Mouse (Mus musculus) adrenal gland, adult 2 months (tissue): ENCODE results near the gene Vamp8. TPM values are rescaled to one million over a fixed set of nuclear protein-coding genes. Genes with fewer than 3 reads are reported as not detected.

Source experiments
- DNase-seq: peaks from one replicate; pipeline ENCODE4 v3.0.0; 2021
- polyA plus RNA-seq: library from polyadenylated mRNA; depleted of rRNA; stranded (reverse); fragments of >200 nt; gene quantifications from 2 replicates; pipeline ENCODE4 v1.2.3, GENCODE M21; 2012
- total RNA-seq, 2 experiments: library from RNA; stranded (reverse); gene quantifications; 2 replicates each; pipeline ENCODE4 v1.2.3; 2021

The Vamp8 gene
- total and polyA plus RNA-seq, 3 experiments = 106 to 158 (median 130) TPM

DNA sequence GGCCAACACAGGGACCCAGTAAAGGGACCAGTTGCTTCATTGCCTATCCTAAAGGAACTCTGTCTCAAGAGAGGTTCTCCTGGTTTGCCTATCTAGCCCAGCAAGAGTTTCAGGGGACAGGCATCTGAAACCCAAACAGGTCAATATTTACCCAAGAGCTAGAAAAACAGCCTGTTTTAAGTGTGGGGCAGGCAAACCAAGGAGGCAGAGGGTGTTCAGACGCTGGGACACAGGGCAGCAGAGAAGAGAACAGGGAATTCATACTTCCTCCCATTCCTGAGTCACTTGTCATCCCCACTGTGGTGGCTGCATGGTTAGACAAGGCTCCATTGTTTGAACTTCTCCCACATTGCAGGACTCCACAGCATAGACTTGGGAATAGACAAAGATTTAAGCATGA lies 18.9 kb downstream of the Vamp8 start:
- DNase-seq = no peak

DNA sequence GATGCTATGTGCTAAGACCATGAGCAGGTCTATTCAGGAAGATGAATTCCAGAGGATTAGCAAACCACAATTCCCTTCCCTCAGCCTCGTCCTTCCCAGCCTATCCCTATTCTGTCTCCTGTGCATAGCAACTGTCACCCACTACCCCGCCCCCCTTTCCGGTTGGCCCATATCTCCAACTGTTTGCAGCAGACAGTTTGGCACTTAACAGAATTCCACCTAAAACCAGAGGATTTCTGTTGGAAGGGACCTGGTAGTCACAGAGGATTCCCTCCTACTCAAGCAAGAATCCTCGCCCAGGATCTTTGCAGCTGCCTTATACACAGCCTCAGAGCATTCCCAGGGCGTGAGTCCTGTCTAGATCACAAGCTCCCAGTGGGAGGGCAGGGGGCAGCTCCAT lies 19.4 kb downstream of the Vamp8 start:
- peak; percentile 57 for DNase-seq

DNA sequence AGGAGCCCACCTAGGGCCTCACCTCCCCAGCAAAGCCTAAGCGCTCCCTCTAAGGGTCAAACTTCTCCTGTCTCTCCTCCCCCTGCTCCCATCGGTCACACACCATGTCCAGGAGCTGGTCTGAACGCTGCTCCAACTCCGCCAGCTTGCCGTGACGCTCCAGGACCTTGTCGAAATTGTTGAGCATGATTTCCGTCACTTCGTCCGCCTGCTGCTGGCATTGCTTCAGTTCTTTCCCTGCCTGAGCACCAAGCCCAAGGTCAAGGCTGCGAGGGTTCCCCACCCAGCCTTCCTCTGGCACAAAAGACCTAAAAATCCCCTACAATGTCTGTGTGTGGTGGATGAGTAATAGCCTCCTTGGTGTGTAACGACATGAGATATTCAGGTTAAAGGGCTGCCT lies 20.4 kb downstream of the Vamp8 start:
- DNase-seq = peak; percentile 89

DNA sequence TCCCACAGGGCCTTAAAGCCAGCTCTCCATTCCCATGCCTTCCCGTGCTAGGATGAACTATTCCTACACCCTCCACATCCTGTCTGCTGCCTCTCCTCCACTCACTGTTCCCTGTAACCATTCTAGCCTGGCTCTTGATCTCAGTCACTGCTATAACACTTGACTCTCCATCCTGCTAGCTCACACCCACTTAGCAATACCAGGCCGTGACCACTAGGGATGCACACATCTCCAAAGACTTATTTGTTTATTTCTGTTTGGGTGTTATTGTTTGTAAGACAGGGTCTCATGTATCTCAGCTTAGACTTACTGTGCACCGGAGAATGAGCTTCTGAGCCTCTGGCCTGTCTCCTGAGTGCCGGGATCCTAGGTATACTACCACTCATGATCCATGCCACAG lies 20.9 kb downstream of the Vamp8 start:
- DNase-seq = no peak

DNA sequence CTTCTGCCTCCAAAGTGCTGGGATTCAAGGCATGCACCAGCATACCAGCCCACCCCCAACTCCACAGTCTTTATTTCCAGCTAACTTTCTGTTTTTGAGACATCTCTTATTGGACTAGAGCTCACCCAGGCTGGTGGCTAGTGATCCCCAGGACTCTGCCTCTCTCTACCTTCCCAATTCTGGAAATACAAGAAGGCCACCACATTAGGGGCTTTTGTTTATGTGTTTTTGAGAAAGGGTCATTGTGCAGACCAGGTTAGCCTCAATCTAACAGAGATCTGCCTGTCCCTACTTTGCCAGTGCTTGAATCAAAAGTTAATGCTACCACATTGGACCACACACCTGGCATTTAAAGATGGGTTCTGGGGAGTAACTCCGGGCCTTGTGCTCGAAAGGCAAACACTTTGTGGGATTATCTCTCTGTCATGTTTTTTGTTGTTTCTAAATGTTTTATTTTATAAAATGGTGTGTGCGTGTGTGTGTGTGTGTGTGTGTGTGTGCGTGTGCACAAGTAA lies 23.0 kb downstream of the Vamp8 start:
- no peak for DNase-seq

DNA sequence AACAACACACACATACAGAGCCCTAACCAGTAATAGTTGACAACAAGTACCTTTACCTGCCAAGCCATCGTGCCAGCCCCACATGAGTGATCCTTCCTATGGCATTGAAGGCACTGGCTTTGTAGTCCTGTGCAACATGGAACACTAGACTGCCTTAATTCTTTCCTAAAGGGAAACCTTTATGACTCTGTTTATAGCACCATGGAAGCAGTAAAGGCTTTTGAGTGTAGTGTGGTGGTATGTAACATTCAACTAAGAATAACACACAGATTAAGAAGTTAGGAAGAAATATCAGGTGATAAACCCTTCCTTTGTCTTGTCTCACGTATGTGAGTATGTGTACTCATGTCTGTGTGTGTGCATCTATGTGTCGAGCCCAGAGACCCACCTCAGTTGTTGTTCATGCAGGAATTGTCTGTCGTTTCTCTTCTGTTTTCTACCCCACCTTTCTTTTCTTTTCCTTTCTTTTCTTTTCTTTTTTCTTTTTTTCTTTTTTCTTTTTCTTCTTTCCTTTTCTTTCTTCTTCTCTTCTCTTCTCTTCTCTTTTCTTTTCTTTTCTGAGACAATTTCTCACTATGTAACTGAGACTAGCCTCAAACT lies 23.6 kb downstream of the Vamp8 start, which contains the start of gene Rnf181:
Gene Rnf181, minus strand, starts transcription at position 113 of the 600 bp plus-strand sequence.
- DNase-seq = no peak

DNA sequence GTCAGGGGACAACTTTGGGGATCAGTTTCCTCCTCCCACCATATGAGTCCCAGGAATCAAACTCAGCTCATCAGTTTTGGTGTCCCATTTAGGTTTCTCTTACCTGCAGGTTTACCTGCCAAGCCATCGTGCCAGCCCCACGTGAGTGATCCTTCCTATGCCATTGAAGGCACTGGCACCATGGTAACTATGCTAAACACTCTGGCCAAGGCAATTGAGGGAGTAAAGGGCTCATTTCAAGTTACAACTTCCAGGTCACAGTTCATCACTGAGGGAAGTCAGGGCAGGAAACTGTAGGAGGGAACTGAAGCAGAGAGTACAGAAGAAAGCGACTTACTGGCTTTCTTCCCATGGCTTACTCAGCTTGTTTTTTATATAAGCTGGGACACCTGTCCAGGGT lies 24.2 kb downstream of the Vamp8 start:
- no peak for DNase-seq

DNA sequence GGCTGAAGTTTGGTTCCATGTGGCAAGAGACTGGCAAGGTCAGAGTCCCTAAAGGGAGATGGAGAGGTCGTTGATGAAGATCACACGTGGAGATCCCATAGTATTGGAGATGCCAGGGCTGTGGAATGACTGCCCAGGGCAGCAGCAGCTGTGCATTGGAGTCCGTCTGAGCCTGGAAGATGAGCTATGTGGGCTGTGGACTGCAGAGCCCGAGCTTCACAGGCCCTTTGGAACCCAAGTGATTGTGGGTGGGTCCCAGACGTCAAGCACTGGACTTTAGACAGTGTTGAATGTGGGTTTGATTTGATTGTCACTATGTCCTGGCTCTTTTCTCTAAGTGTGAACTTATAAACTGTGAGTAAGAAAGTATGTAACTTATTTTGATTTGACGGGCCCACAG lies 25.5 kb downstream of the Vamp8 start:
- no peak for DNase-seq

DNA sequence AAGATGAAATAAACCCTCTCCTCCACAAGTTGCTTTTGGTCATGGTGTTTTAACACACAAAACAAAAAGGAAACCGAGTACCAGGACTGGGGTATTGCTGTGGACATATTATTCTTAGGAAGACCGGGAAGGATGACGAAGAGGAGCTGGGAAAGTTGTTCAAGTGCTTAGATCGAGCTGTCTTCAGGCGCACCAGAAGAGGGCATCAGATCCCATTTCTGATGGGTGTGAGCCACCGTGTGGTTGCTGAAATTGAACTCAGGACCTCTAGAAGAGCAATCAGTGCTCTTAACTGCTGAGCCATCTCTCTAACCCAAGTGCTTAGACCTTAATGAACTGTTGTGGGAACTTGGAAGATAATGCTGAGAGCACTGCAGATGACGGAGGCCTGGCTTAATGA lies 26.5 kb downstream of the Vamp8 start:
- DNase-seq = no peak

DNA sequence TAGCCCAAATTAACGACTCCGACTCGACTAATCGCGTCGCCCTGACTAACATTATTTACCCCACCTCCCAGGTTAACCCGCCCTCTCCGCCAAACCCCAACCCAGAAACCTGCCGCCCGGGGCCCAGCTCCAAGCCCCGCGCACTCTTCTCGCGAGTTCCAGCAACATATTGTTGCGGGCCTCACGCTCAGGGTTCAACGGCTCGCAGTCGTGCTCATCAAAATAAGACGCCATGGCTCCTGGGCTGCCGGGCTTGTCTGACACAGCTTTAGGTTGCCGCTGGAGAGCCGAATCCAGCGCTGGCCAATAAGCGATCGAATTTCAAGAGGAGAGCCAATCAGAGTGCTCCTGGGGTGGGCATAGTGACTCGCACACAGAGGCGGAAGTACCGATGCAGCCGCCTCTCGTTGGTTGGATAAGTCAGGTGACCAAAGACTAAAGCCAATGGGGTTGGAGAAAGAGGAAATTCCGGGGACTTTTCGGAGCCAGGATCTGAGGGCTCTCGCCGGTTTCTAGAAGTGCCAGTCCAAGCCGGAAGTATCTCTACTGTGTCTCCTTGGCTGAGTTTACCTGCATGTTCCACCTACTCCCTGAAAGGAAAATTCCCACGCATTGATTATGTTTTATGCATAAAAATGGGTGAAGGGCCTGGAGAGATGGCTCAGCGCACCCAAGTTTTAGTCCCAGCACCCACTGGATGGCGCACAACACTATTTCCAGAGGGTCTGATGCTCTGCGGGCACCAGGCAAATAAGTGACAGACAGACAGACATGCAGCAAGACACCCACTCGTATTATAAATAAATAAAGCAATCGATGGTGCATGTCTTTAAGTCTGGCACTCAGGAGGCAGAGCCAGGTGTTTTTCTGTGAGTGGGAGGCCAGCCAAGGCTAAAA lies 28.1 kb downstream of the Vamp8 start:
- DNase-seq = peak; percentile 97

DNA sequence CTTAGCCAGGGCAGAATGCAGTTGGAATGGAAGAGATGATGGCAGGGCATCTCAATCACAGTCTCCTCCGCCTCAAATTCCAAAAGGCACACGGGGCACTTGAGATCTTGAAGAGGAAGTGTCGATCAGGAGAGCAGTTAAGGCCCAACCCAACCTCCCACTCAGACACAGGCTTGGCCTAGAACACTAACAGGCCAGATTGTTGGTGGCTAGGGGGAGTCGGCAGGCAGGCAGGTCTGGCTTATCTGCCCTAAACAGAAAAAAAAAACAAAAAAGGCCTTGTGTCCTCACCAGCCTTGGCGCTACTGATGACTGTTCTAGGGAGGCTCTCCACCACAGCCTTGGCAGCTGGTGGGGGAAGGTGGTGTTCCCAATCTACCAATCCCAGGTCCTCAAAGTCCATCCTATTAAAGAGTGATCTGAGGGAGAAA lies 29.4 kb downstream of the Vamp8 start:
- peak; percentile 84 for DNase-seq

DNA sequence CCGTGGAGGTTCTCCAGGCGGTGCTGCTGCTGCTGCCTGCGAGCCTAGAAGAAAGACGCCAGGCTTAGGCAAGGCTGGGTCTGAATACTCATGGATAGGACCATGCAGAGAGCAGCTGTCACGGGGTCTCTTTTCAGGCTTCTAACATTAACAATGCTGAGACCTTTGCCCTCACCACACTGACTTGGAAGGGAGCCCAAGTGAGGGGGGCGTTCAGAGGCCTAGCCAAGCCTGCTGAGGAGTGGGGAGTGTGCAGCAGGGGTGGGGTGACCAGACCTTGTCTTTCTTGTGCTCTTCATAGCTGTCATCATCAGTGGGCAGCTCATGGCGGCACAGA lies 29.9 kb downstream of the Vamp8 start:
- no peak for DNase-seq

DNA sequence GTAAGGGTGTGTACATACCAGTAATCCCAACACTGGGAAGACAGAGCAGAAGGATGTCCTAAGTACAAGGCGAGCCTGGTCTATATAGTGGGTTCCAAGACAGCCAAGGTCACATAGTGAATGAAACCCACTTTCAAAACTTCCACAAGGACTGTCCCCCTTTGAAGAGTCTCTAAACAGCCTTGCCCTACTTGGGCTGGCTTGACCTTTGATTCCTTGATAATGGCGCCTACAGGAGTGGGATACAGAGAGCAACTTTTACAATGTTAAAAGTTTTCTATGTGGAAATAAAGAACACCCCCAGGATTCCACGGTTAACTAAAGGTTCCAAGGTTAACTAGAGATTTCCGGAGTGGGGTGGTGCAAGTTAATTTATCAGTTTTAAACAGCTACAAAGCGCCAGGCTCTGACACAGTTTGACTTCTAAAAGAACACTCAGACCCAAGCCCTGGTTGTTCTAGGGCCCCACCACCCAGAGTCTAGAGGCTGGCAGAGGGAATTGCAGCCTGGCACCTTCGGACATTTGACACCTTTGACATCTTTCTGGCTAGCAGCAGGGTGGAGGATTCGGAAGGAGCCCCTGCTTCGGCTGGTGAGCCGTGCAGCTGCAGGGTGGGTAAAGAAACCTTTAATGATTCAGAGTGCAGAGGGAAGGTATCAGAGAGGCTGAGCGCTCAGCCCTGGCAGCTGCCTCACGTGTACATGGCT lies 30.5 kb downstream of the Vamp8 start:
- no peak for DNase-seq

DNA sequence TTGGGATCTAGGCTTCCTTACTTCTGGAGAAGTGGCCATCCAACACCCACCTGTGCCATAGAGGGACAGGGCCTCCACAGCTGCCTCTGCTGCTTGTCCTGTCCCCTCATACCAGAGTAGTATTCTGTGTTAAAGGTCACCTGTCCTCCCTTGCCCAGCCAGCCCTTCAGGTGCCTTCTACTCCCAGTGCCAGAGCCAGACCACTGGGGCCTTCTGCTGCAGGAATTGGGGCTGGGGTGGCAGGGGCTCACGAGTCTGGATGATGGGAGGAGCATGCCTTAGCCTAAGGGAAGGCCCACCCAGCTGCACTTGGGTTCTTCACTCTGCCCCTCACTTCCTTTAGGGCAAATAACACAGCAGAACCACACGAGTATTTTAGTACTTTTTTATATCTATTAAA lies 31.2 kb downstream of the Vamp8 start:
- no peak for DNase-seq

DNA sequence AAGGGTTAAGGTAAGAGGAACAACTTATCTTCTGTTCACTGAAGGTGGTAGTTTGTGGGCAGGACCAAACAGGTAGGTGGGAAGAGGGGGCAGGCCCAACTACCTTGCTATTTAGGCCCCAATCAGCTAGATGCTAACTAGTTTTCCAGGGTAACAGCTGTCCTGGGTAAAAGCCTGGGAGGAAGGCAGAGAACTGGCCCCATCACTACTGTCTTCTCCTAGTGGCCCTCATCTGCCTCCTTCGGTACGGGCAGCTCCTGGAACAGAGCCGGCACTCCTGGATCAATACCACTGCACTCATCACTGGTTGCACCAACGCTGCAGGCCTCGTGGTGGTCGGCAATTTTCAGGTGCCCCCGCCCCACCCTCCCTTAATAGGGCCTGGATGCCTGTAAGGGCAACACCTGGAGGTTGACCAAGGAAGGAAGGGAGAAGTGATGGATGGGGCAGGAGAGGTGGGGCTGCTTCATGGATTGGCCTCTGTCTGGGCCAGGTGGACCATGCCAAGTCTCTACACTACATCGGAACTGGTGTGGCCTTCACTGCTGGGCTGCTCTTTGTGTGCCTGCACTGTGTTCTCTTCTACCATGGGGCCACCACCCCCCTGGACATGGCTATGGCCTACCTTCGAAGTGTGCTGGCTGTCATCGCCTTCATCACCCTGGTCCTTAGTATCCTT lies 32.3 kb downstream of the Vamp8 start:
- no peak for DNase-seq

DNA sequence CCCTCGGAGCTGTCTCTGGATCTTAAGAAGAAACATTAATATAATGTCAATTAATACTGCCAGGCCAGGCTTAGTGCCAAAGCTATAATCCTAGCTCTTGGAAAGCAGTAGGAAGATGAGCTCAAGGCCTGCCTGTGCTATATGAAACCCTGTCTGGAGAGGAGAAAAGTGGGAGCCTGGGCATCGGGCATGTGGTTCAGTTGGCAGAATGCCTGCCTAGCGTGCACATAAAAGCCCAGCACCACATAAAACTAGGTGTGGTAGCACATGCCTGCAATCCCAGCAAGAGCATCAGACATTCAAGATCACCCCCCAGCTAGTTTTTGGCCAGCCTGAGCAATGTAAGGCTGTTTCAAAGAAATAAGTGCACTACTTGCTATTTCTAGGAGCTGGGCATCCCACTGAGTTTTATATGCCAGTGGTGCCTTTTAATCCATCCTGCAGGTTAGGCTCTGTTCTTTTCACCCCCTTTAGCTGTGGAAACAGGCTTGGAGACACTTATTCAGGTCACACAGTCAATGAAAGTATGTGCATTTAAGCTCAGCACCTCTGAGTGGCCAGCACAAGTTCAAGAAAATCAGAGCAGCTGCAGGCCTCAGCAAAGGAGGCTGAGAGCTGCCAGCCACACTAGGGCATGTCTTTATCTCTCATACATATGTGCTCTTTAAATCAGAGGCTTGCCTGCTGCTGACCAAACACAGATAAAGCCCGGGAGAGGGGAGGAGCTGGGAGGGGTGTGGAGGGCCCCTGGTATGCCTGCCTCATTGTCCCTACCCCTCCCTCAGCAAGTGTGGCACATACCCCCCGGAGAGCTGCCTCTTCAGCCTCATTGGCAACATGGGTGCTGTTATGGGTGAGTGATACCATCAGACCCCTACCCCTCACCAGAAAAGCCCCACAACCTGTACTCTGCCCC lies 33.1 kb downstream of the Vamp8 start:
- no peak for DNase-seq

DNA sequence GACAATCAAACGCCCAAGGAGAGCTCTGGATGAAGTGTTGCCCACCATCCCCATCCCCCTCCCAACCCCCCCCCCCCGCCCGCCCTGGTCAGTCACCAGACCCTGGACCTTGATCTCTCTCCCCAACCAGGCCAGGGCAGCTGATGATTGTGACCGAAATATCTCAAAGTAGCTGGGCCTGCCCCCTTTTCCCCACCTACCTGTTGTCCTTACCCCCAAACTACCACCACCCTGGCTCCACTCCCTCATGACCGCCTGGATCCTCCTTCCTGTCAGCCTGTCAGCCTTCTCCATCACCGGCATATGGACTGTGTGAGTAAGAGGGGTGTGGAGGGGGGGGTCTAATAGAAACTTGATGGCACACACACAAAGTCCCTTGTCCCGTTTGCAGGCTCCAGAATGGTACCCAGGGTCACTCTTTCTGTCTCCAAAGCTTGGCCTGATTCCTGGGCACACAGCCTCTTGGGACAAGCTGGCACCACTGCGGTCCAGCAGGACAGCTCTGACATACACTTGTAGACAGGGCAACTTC lies 34.4 kb downstream of the Vamp8 start:
- no peak for DNase-seq

DNA sequence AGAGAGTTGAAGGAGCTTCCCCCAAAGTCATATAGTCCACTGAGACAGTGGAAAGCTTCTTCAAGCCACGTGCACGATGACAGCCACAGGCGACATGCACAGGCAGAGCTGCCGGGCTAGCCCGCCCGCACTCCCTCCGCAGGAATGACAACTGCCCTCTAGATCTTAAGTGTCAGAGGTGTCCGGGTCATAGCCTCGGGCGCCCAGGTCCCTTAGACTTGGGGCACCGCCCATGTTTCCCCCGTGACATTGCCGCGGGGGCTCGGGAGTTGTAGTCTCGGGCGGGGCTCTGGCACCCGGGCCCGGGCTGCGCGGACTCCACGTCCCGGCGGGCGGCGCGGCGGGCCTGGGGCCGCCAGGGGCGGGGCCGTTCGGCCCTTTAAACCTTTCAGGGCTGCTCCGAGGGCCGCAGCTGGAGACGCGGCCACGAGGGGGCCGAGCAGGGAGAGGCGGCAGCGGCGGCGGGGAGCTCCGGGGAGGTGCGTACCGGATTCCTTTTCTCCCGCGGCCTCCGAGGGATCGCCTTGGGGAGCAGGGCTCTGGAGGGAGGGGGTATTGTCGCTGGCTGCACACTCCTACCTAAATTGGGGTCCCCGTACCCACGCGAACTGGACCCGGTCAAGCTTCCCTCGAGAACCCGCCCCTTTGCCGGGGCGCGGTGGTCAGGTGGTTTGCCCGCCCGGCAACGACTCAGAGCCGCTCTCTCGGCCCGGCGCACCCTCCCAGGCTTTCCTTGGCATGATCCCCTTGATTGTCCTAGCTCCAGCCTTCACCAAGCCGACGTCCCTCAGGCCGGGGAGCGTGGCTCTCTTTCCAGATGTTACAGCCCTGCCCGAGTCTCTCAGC lies 35.2 kb downstream of the Vamp8 start, which contains the start of gene Tmem150a:
Gene Tmem150a, plus strand, starts transcription at position 382 of the 846 bp plus-strand sequence.
- peak; percentile 93 for DNase-seq

DNA sequence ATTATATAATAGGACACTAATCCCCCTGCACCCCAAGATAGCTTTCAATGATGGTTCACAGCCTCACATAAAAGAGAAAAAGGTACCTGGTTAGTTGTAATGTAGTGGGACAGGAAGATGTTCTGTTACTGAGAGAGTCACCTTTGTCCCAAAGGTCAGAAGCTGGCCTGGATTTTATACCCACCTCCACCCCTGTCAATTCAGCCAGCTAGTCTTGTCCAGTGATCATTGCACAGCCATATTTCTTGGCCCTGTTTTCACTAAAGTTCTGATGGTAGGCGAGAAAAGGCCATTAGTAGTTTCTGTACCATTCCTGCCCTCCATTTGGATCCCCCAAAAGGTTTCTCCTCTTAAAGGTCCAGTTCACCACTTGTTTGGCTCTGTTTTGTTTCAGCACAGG lies 36.5 kb downstream of the Vamp8 start:
- DNase-seq = no peak
